Mouse (Mus musculus): ENCODE data around the gene Samd15.
"Not testable (repeated sequence)": the region's sequence is repeated elsewhere in the genome, so short reads cannot be mapped to it uniquely, and the experiment has no call there.

Samd15 gene

DNA sequence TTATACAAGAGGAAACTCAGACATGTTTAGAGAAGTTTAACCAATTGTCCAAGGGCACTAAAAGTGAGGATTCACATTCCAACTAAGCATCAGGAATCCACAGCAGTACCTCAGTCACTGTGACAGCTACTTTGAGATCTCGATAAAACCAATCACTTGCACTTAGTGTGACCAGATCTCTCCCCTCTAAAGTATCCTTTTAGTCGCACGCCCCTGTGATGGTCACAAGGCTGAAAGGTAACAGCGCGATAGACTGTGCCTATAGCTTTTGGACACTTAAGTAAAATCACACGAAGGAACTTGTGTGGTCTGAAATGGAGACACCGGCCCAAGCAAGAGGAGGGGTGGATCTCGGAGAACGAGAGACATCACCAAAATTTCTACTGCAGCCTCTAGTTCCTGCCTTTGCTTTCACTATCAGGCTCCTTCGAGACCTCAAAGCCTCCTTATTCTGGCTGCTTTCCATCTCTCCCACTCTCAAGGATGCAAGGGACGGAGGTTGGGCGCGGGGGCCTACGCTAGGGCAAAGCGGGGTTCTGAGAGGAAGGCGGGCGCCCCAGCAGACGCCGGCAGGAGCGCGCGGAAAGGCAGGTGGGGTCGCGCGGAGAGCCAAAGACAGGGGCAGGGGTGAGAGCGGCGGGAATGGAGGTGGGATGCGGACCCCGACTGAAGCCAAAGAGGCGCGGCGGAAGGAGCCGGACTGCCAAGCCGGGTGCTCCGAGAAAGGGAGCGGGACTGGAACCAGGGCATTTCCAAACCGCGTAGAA lies at the start of gene Samd15:
TSS of gene Samd15 (plus strand) at position 518 of the 767 bp plus-strand sequence.
- peak; percentile 61 for DNase-seq

DNA sequence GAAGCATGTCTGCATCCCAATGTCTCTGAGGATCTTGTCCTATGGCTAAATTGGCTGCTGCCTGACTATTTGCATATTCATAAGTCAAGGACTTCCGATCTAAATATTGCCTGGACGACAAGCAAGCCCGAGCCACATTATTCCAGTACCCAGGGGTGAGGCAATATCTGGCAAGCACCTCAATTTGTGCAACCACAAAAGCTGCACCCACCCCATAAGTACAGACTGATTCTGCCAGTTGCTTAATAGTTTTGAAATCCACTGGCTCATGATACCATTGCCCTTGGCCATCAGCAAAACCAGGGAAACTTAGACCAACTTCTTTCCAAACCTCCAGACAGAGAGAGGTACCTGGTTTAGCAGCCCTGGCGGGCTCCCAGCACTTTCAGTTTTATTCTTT lies 45.1 kb upstream of the Samd15 start:
- DNase-seq, result not testable (repeated sequence)

DNA sequence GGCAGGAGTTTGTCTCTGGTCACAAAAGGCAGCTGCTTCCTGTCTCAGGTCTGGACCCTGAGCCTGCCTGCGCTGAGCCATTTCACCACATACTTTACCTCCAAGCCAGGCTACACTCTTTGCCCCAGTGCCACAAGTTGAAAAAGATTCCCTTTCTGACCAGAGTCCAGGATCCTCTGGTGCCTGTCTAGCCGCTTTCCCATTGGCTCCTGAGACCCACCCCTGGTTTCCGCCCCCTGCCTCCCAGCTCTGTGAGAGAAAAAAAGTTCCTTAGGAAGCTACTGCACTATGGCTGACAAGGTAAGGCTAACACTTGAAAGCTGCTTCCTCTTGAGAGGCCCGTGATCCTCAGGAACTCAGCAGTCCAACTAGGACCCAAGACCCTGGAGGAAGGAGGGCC lies 42.2 kb upstream of the Samd15 start:
- peak; percentile 71 for DNase-seq

DNA sequence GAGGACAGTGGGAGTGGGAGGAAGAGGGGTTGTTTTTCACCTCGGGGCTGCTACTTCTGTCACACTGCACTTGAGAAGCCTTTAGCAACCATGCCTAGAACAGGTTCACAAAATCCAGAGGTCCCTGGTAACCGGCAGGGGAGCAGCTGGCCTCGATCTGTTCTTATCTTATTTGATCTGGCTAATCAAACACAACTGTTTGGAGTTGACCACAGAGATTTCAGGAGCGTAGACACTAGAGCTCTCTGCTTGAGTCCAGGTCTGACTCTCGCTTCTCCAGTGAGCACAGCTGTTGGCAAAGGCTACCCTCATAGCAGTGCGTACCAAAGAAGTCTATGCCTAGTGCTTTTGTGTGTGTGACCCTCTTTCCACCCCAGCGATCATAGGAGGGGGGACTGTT lies 41.4 kb upstream of the Samd15 start:
- DNase-seq, result no peak

- DNase-seq, result no peak
Observed at GRCm38 (mm10) chr12:87160310-87160709, 39.2 kb upstream of the Samd15 start.

DNA sequence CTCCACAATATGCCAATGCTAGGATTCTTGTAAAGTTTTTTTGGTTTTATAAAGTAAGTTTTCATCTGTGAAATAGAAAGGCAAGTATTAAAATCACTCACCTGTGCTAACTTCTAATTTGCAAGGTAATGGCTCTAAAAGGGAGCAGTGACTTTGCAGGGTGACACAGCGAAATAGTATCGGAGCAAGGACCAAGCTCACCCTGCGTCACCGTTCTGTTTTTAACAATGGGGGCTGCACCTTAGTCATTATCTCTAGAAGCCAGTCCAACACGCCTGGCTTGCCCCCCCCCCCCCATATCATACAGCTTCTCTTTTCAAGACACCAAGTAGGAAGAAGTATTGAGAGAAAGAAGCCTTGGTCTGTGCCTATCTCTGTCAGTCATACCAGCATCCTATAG lies 38.7 kb upstream of the Samd15 start:
- no peak for DNase-seq

DNA sequence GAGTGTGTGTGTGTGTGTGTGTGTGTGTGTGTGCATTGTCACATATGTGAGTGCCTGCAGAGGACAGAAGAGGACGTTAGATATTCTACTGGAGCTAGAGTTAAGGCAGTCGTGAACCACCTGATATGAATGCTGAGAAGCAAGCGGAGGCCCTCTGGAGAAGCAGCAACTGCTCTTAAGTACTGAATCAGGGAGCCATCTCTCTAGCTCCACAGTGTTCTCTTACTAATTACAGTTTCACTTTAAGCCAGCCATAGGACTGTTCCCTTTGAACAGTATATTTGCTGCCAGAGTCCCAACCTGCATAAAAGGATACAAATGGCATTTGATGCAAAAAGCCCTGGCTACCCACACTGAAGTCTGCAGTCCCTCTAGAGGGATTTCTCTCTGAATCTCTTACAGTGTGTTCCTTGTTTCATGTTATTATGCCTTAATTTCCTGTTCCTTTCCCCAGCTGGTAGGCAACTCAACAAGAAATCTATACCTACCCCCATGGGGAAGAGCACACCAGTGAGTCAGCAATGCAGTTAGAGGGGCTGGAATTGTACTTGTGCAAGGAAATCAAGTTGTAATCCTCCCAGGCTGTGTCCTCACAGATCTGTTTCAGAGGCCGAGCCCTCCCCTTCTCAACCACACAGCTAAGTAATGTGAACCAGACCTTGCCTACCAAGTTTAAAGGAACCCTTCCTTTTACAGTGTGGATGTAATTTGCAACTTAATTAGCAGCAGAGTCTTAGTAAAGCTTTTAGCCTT lies 24.2 kb upstream of the Samd15 start:
- no peak for DNase-seq

DNA sequence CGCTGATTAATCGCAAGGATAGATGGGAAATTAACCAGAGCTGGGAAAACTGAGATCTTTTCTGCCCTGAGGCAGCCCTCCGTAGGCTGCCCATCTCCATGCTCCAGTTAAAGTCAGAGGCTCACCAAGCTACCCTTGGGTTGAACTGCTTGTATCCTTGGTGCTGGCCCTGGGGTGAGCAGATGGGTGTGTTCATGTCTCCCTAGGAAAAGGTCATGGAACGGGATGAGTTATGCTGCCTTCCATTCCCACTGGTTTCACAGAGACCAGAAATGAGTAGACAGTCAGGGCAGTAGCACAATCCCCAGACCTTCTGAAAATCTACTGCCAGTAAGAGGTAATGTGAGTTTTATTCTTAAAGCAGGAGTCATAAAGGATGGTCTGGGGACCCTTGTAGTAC lies 21.9 kb upstream of the Samd15 start:
- DNase-seq, result no peak

GRCm38 (mm10) chr12:87193008-87193407 lies 6.5 kb upstream of the Samd15 start:
- DNase-seq, result no peak

DNA sequence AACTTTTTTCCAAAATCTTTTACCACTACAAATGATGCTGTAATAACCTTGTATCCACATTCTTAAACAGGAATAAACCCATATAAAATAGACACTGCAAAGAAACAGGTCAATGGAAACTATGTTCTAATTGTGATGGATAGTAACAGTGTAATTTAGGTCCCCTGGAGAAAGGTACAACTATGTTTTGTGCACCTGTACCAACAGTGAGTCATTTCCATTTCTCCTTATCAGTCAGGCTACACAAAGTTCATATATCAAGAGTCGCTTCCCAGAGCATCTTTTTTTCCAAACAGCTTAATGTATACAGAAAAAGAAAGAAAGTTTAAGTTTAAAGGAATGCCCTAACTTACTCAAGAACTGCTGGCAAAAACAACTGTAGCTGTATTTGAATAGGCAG lies 4.5 kb upstream of the Samd15 start:
- DNase-seq, result no peak

DNA sequence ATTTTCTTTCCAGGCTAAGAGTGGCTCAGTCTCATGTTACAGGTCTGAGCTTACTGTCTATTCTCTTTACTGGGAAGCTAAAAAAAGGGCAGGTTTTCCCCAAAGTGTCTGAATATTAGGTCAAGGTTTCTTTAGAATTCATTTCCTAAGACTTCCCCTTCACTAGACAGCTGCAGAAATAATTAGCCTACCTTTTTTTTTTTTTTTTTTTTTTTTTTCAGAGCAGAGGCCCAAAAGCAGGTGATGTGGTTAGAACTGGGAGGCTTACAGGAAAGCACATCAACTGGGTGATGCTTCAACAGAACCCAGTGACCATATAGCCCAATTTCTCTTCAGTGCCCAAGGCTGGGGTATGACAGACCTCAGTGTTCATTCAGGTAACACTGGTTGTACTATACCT lies 3.2 kb upstream of the Samd15 start:
- DNase-seq, result no peak

GRCm38 (mm10) chr12:87198792-87199191 lies 731 bp upstream of the Samd15 start:
- no peak for DNase-seq

- peak; percentile 89 for DNase-seq
Observed at GRCm38 (mm10) chr12:87199973-87200586, 557 bp downstream of the Samd15 start, which contains the start of gene Tmed8. Tmed8 (minus strand) TSS chr12:87200454.

GRCm38 (mm10) chr12:87201694-87202093 lies 2.2 kb downstream of the Samd15 start:
- DNase-seq, result no peak

DNA sequence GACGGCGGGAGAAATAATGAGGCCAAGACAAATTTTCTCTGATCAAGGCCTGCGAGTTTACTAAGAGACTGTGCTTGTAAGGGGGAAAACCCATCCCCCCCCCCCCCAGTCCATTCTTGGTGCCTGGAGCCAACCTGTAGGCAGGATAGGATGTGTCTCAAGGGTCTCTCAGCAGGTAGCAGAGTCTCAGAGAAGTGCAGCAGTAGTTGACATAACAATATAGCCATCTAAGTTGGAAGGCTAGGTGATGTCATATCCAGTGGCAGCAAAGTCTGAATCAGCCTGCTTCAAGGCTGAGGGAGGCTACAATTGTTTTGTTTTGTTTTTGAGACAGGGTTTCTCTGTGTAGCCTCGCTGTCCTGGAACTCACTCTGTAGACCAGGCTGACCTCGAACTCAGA lies 6.3 kb downstream of the Samd15 start:
- DNase-seq, result not testable (repeated sequence)

- DNase-seq, result no peak
Observed at GRCm38 (mm10) chr12:87212844-87213606, 13.5 kb downstream of the Samd15 start.

DNA sequence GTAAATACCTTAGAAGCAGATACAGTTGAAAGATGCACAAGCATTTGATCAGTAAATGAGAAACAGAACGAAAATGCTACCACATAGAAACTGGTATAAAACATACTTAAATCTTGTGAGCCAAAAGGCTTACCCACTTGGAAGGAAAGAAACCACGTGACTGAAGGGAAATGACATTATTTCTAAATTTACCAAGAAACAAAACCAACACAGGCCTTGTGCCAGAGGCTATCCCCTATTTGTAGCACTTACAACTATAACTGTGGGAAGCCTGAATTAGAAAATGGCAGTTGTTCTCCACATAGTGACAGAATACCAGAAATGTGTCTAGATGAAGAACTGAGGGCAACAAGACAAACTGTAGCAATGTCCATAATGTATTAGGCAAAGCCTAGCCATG lies 16.5 kb downstream of the Samd15 start:
- no peak for DNase-seq

- DNase-seq, result no peak
Observed at GRCm38 (mm10) chr12:87217596-87217995, 18.1 kb downstream of the Samd15 start.

DNA sequence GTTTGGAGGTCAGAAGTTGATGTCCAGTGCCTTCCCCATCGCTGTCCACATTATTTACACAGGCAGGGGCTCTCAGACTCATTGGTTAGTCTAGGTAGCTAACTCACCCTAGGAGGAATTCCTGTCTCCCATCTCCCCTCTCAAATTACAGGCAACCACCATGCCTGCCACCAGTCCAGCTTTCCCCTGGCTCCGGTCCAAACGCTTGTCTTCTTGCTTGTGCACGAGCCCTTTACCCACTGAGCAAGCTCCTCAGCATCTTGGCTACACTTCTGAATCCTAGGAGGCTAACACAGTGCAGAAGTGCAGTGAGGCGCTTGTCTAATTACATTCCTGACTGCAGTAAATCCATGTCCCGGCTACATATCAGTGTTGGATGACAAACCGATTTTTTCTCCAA lies 19.8 kb downstream of the Samd15 start:
- DNase-seq, result peak; percentile 35

DNA sequence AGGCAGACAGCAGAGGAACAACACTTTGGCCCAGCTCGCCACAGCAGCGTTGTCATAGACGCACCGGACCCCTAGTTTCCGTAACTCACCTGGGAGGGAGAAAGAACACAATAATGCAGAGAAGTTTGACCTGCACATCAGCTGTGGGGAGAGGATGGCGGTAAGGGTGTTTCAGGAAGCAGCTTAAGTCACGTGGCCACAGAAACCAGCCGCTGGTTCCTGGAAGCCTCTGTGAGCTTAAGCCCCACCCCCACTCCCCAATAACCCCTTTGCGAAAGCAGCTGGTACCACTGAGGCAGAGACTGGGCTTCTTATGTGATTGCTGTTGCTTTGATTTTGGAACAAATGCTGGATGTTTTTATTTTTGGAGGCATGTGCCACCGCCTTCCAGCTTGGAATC lies 25.4 kb downstream of the Samd15 start:
- no peak for DNase-seq

- no peak for DNase-seq
Observed at GRCm38 (mm10) chr12:87226801-87227200, 27.3 kb downstream of the Samd15 start.

- DNase-seq, result no peak
Observed at GRCm38 (mm10) chr12:87229633-87230032, 30.1 kb downstream of the Samd15 start.

- no peak for DNase-seq
Observed at GRCm38 (mm10) chr12:87230379-87230895, 30.9 kb downstream of the Samd15 start.
